ENCODE assay signal across 7 mouse cellular contexts in genomic region chr3:68759375-68759774, GRCm38 (mm10).
A peak's percentile ranks its signal among the peaks of the same experiment; 100 is the strongest.
DNase-seq lines count a peak whose midpoint lies in the region; ATAC-seq lines count a peak whose summit lies in the region.

No protein-coding gene starts in this region.

- H3K27ac ChIP-seq in stomach, embryonic 14.5 days (ENCODE audit: low read length), result peak overlapping the region; percentile 34; the same call in 1 of the 2 replicates
- H3K27ac ChIP-seq in forebrain, embryonic 12.5 days, result no peak overlapping the region

- peaks cover 10% of the 10 kb centered on the region; the same call in 1 of the 2 replicates for H3K4me1 ChIP-seq in stomach, embryonic 14.5 days (ENCODE audit: control insufficient read depth, insufficient read depth, low read length)
- H3K4me1 ChIP-seq in forebrain, embryonic 12.5 days, result no peaks in the 10 kb centered on the region; the same call in 1 of the 2 replicates

- H3K36me3 ChIP-seq in stomach, embryonic 14.5 days (ENCODE audit: control insufficient read depth, insufficient read depth, low read length), result no peaks in the 10 kb centered on the region
- no peaks in the 10 kb centered on the region for H3K36me3 ChIP-seq in forebrain, embryonic 12.5 days (replicated peaks)

- H3K27me3 ChIP-seq in stomach, embryonic 14.5 days (ENCODE audit: control insufficient read depth, insufficient read depth, low read length), result no peaks in the 10 kb centered on the region
- H3K27me3 ChIP-seq in forebrain, embryonic 12.5 days, result no peaks in the 10 kb centered on the region

- DNase-seq in ZHBTc4 (ENCODE audit: low read depth, low spot score), result peak; percentile 9
- peak; percentile 28 for DNase-seq in embryo, embryonic 11 days
- DNase-seq in kidney, adult 9 months, result peak; percentile 39
- peak; percentile 34 for DNase-seq in liver
- no peak for DNase-seq in natural killer cell, adult 2 months (ENCODE audit: low spot score in 2 of 2)

- H3K4me2 ChIP-seq in stomach, embryonic 14.5 days (replicated peaks; ENCODE audit: low read depth, low read length), result no peak overlapping the region
- no peak overlapping the region for H3K4me2 ChIP-seq in forebrain, embryonic 12.5 days

- 32% methylated on average over 8 of the region's 8 CpGs for WGBS in stomach, embryonic 14.5 days
- WGBS in forebrain, embryonic 12.5 days, result 69% methylated on average over 8 of the region's 8 CpGs

- peak; percentile 47; the same call in 1 of the 2 replicates for ATAC-seq in stomach, embryonic 14.5 days (ENCODE audit: insufficient number of reproducible peaks, insufficient read depth, low FRiP score, low read depth)
- no peak for ATAC-seq in forebrain, embryonic 12.5 days (ENCODE audit: low FRiP score)

- no peak overlapping the region for H3K9ac ChIP-seq in stomach, embryonic 14.5 days (replicated peaks; ENCODE audit: low read depth, low read length)
- no peak overlapping the region for H3K9ac ChIP-seq in forebrain, embryonic 12.5 days

- no peaks in the 10 kb centered on the region for H3K9me3 ChIP-seq in stomach, embryonic 14.5 days (ENCODE audit: control insufficient read depth, low read depth, low read length)
- no peaks in the 10 kb centered on the region for H3K9me3 ChIP-seq in forebrain, embryonic 12.5 days

- no peak overlapping the region for H3K4me3 ChIP-seq in stomach, embryonic 14.5 days (ENCODE audit: low read depth, low read length)
- H3K4me3 ChIP-seq in forebrain, embryonic 12.5 days (replicated peaks), result no peak overlapping the region

Comparison
In these comparisons a context has a peak if more than half of its experiments do, and no peak if none do; other contexts are left out.
1. DNase-seq: peak in ZHBTc4 (single experiment), embryo, embryonic 11 days (single experiment), kidney, adult 9 months (single experiment) and liver (single experiment); none in natural killer cell, adult 2 months (0 of 2).